Mouse (Mus musculus): ENCODE measurements around the gene Bsg.
"Not testable (repeated sequence)": the region's sequence is repeated elsewhere in the genome, so short reads cannot be mapped to it uniquely, and the experiment has no call there.

Gene Bsg

GRCm38 (mm10) chr10:79738259-79738658, 34.0 kb downstream of the Bsg start:
- DNase-seq = no peak

- no peak for DNase-seq
These were observed 34.9 kb downstream of the Bsg start for GRCm38 (mm10) chr10:79739234-79739633.

GRCm38 (mm10) chr10:79740863-79741262, 36.6 kb downstream of the Bsg start:
- DNase-seq = no peak

- DNase-seq = no peak
These were observed 38.9 kb downstream of the Bsg start for GRCm38 (mm10) chr10:79743161-79743560.

GRCm38 (mm10) chr10:79743650-79744365, 39.5 kb downstream of the Bsg start:
- no peak for DNase-seq

GRCm38 (mm10) chr10:79745411-79745810, 41.1 kb downstream of the Bsg start:
- DNase-seq = no peak

GRCm38 (mm10) chr10:79745898-79746773, 41.8 kb downstream of the Bsg start, which contains the start of gene Polrmt:
Gene Polrmt, minus strand, starts transcription at chr10:79746581.
- peak; percentile 95 to 98 for DNase-seq

- DNase-seq = no peak
These were observed 42.5 kb downstream of the Bsg start for GRCm38 (mm10) chr10:79746774-79747151.

- DNase-seq = no peak
These were observed 44.2 kb downstream of the Bsg start for GRCm38 (mm10) chr10:79748496-79748895.

GRCm38 (mm10) chr10:79754856-79755516, 50.7 kb downstream of the Bsg start, which contains the start of gene Fgf22:
Gene Fgf22, plus strand, starts transcription at chr10:79755076.
- DNase-seq = peak; percentile 89 to 92

GRCm38 (mm10) chr10:79755854-79756253, 51.6 kb downstream of the Bsg start:
- DNase-seq = no peak

GRCm38 (mm10) chr10:79756660-79757059, 52.4 kb downstream of the Bsg start:
- no peak for DNase-seq

- DNase-seq = not testable (repeated sequence)
These were observed 55.4 kb downstream of the Bsg start for GRCm38 (mm10) chr10:79759675-79760074.

- no peak for DNase-seq
These were observed 56.4 kb downstream of the Bsg start for GRCm38 (mm10) chr10:79760603-79761143.
